Mouse (Mus musculus): Measurements from ENCODE around the gene Gpr179.

- TF ChIP-seq CTCF (IDR thresholded peaks at IDR 0.05; ENCODE audit: low read depth, low read length) (no peak), POLR2A (IDR thresholded peaks at IDR 0.05; ENCODE audit: extremely low read depth, insufficient read depth, low read length) (no peak)
Measured at GRCm38 (mm10) chr11:97345446-97345845, 6.4 kb downstream of the Gpr179 start.
